Mouse (Mus musculus): ENCODE results near the gene Gria3. TPM values are rescaled to one million over a fixed set of nuclear protein-coding genes. Genes with fewer than 3 reads are reported as not detected.

Gene Gria3
- polyA plus RNA-seq, 1 experiment from 2014 or later, result 1.4 TPM

- Histone ChIP-seq H3K36me3 (ENCODE audit: control insufficient read depth, insufficient read depth) (no peaks in the 10 kb centered on the region), H3K27me3 (replicated peaks; ENCODE audit: control insufficient read depth, insufficient read depth, low read length) (no peaks in the 10 kb centered on the region), H3K9ac (ENCODE audit: low read depth, low read length) (no peak overlapping the region), H3K9me3 (ENCODE audit: control insufficient read depth) (no peaks in the 10 kb centered on the region), H3K27ac (ENCODE audit: low read depth, low read length) (no peak overlapping the region), H3K4me2 (replicated peaks; ENCODE audit: low read depth) (peak overlapping the region; percentile 62), H3K4me3 (ENCODE audit: low read depth, low read length) (peak overlapping the region; percentile 40; the same call in 1 of the 2 replicates), H3K4me1 (replicated peaks; ENCODE audit: control insufficient read depth, insufficient read depth, low read length) (no peaks in the 10 kb centered on the region)
- WGBS, result 36% methylated on average over 6 of the region's 6 CpGs
- ATAC-seq, result no peak
- no peak for TF ChIP-seq CTCF (IDR thresholded peaks at IDR 0.05; ENCODE audit: low read depth)
These were observed 2.0 kb downstream of the Gria3 start for GRCm38 (mm10) chrX:41402656-41403055.

- WGBS, result 62% methylated on average over 9 of the region's 9 CpGs
- no peak overlapping the region for H3K4me2 ChIP-seq (replicated peaks; ENCODE audit: low read depth)
- no peak for ATAC-seq
These were observed 5.6 kb downstream of the Gria3 start for GRCm38 (mm10) chrX:41406288-41406687.

GRCm38 (mm10) chrX:41409791-41410190, 9.1 kb downstream of the Gria3 start:
- Histone ChIP-seq H3K4me3 (ENCODE audit: low read depth, low read length) (no peak overlapping the region), H3K27me3 (replicated peaks; ENCODE audit: control insufficient read depth, insufficient read depth, low read length) (no peaks in the 10 kb centered on the region), H3K4me1 (replicated peaks; ENCODE audit: control insufficient read depth, insufficient read depth, low read length) (no peaks in the 10 kb centered on the region), H3K9me3 (ENCODE audit: control insufficient read depth) (no peaks in the 10 kb centered on the region), H3K9ac (ENCODE audit: low read depth, low read length) (no peak overlapping the region), H3K4me2 (replicated peaks; ENCODE audit: low read depth) (no peak overlapping the region), H3K36me3 (ENCODE audit: control insufficient read depth, insufficient read depth) (no peaks in the 10 kb centered on the region), H3K27ac (ENCODE audit: low read depth, low read length) (no peak overlapping the region)
- WGBS, result 32% methylated on average over 1 of the region's 1 CpGs
- no peak for ATAC-seq
- TF ChIP-seq CTCF (IDR thresholded peaks at IDR 0.05; ENCODE audit: low read depth), result no peak

More at GRCm38 (mm10) chrX:41406288-41406687, 5.6 kb downstream of the Gria3 start:
- Histone ChIP-seq H3K4me1 (replicated peaks; ENCODE audit: control insufficient read depth, insufficient read depth, low read length) (no peaks in the 10 kb centered on the region), H3K36me3 (ENCODE audit: control insufficient read depth, insufficient read depth) (no peaks in the 10 kb centered on the region), H3K4me3 (ENCODE audit: low read depth, low read length) (no peak overlapping the region), H3K27ac (ENCODE audit: low read depth, low read length) (no peak overlapping the region), H3K9me3 (ENCODE audit: control insufficient read depth) (no peaks in the 10 kb centered on the region), H3K27me3 (replicated peaks; ENCODE audit: control insufficient read depth, insufficient read depth, low read length) (no peaks in the 10 kb centered on the region), H3K9ac (ENCODE audit: low read depth, low read length) (no peak overlapping the region)
- no peak for TF ChIP-seq CTCF (IDR thresholded peaks at IDR 0.05; ENCODE audit: low read depth)

- WGBS, result 69% methylated on average over 6 of the region's 6 CpGs
- Histone ChIP-seq H3K27ac (ENCODE audit: low read depth, low read length) (no peak overlapping the region), H3K4me1 (replicated peaks; ENCODE audit: control insufficient read depth, insufficient read depth, low read length) (no peaks in the 10 kb centered on the region), H3K4me3 (ENCODE audit: low read depth, low read length) (no peak overlapping the region), H3K9ac (ENCODE audit: low read depth, low read length) (no peak overlapping the region), H3K27me3 (replicated peaks; ENCODE audit: control insufficient read depth, insufficient read depth, low read length) (no peaks in the 10 kb centered on the region), H3K9me3 (ENCODE audit: control insufficient read depth) (no peaks in the 10 kb centered on the region), H3K36me3 (ENCODE audit: control insufficient read depth, insufficient read depth) (no peaks in the 10 kb centered on the region), H3K4me2 (replicated peaks; ENCODE audit: low read depth) (no peak overlapping the region)
- TF ChIP-seq CTCF (IDR thresholded peaks at IDR 0.05; ENCODE audit: low read depth), result no peak
- no peak for ATAC-seq
These were observed 25.0 kb downstream of the Gria3 start for GRCm38 (mm10) chrX:41425651-41426050.

- H3K27ac ChIP-seq (ENCODE audit: low read depth, low read length), result no peak overlapping the region
- H3K36me3 ChIP-seq (ENCODE audit: control insufficient read depth, insufficient read depth), result no peaks in the 10 kb centered on the region
- H3K4me1 ChIP-seq (replicated peaks; ENCODE audit: control insufficient read depth, insufficient read depth, low read length), result no peaks in the 10 kb centered on the region
- H3K27me3 ChIP-seq (replicated peaks; ENCODE audit: control insufficient read depth, insufficient read depth, low read length), result no peaks in the 10 kb centered on the region
- WGBS, result 51% methylated on average over 5 of the region's 5 CpGs
- no peak for ATAC-seq
- no peak overlapping the region for H3K4me3 ChIP-seq (ENCODE audit: low read depth, low read length)
- H3K9me3 ChIP-seq (ENCODE audit: control insufficient read depth), result no peaks in the 10 kb centered on the region
- no peak for TF ChIP-seq CTCF (IDR thresholded peaks at IDR 0.05; ENCODE audit: low read depth)
- H3K9ac ChIP-seq (ENCODE audit: low read depth, low read length), result no peak overlapping the region
- H3K4me2 ChIP-seq (replicated peaks; ENCODE audit: low read depth), result no peak overlapping the region
These were observed 27.4 kb downstream of the Gria3 start for GRCm38 (mm10) chrX:41428011-41428410.

- no peaks in the 10 kb centered on the region for H3K4me1 ChIP-seq (replicated peaks; ENCODE audit: control insufficient read depth, insufficient read depth, low read length)
- no peaks in the 10 kb centered on the region for H3K27me3 ChIP-seq (replicated peaks; ENCODE audit: control insufficient read depth, insufficient read depth, low read length)
- H3K9me3 ChIP-seq (ENCODE audit: control insufficient read depth), result no peaks in the 10 kb centered on the region
- H3K27ac ChIP-seq (ENCODE audit: low read depth, low read length), result no peak overlapping the region
- no peak overlapping the region for H3K9ac ChIP-seq (ENCODE audit: low read depth, low read length)
- no peak overlapping the region for H3K4me2 ChIP-seq (replicated peaks; ENCODE audit: low read depth)
- WGBS, result 19% methylated on average over 1 of the region's 1 CpGs
- H3K4me3 ChIP-seq (ENCODE audit: low read depth, low read length), result no peak overlapping the region
- no peaks in the 10 kb centered on the region for H3K36me3 ChIP-seq (ENCODE audit: control insufficient read depth, insufficient read depth)
- no peak for TF ChIP-seq CTCF (IDR thresholded peaks at IDR 0.05; ENCODE audit: low read depth)
- no peak for ATAC-seq
These were observed 34.9 kb downstream of the Gria3 start for GRCm38 (mm10) chrX:41435541-41435940.

GRCm38 (mm10) chrX:41438841-41439240, 38.2 kb downstream of the Gria3 start:
- Histone ChIP-seq H3K27me3 (replicated peaks; ENCODE audit: control insufficient read depth, insufficient read depth, low read length) (no peaks in the 10 kb centered on the region), H3K4me2 (replicated peaks; ENCODE audit: low read depth) (no peak overlapping the region), H3K27ac (ENCODE audit: low read depth, low read length) (no peak overlapping the region), H3K9ac (ENCODE audit: low read depth, low read length) (no peak overlapping the region), H3K4me1 (replicated peaks; ENCODE audit: control insufficient read depth, insufficient read depth, low read length) (no peaks in the 10 kb centered on the region), H3K4me3 (ENCODE audit: low read depth, low read length) (no peak overlapping the region), H3K9me3 (ENCODE audit: control insufficient read depth) (no peaks in the 10 kb centered on the region), H3K36me3 (ENCODE audit: control insufficient read depth, insufficient read depth) (no peaks in the 10 kb centered on the region)
- no peak for TF ChIP-seq CTCF (IDR thresholded peaks at IDR 0.05; ENCODE audit: low read depth)
- ATAC-seq, result no peak
- whole genome bisulfite sequencing, result 79% methylated on average over 5 of the region's 5 CpGs
